Mouse (Mus musculus) G1E (cell line): ENCODE results near the gene Kif1a. TPM values are rescaled to one million over a fixed set of nuclear protein-coding genes. Genes with fewer than 3 reads are reported as not detected.

Experiments used
- ATAC-seq: 2 replicates; pipeline ENCODE4 v1.8.0; 2016; ENCODE audit warnings: mild to moderate bottlenecking; ENCODE audit not compliant: insufficient number of reproducible peaks, poor library complexity, low FRiP score, severe bottlenecking; ENCODE audit errors: extremely low read depth
- DNase-seq: peaks from one replicate; pipeline ENCODE4 v3.0.0; 2012; ENCODE audit warnings: low spot score
- H3K27me3 ChIP-seq: 2 replicates; pipeline ENCODE4 v1.6.1; 2012; ENCODE audit warnings: mild to moderate bottlenecking, low read length, inconsistent platforms; ENCODE audit not compliant: insufficient read depth
- H3K36me3 ChIP-seq: replicated peaks from 2 replicates; pipeline ENCODE3; 2012; ENCODE audit warnings: mild to moderate bottlenecking, inconsistent platforms
- H3K4me1 ChIP-seq: 2 replicates; pipeline ENCODE4 v1.6.1; 2012; ENCODE audit warnings: low read depth, low read length, inconsistent platforms, mixed read lengths; ENCODE audit not compliant: insufficient read depth
- H3K4me3 ChIP-seq: 2 replicates; pipeline ENCODE4 v1.5.1; 2012; ENCODE audit warnings: low read depth, mild to moderate bottlenecking, inconsistent platforms, low read length, moderate library complexity, mixed read lengths
- H3K9me3 ChIP-seq: replicated peaks from 2 replicates; pipeline ENCODE4 v1.6.1; 2012; ENCODE audit warnings: inconsistent platforms
- CTCF ChIP-seq: IDR thresholded peaks from 2 replicates; pipeline ENCODE4 v1.5.1; 2012; ENCODE audit warnings: low read depth, low read length, inconsistent platforms, mixed read lengths
- GATA1 ChIP-seq: IDR thresholded peaks from 2 replicates; pipeline ENCODE4 v1.6.1; 2012; ENCODE audit warnings: borderline replicate concordance, low read length, inconsistent platforms, mixed read lengths
- GATA2 ChIP-seq: IDR thresholded peaks from 2 replicates; pipeline ENCODE4 v1.6.1; 2012; ENCODE audit warnings: low read depth, low read length, inconsistent platforms, borderline replicate concordance
- POLR2AphosphoS5 ChIP-seq: IDR thresholded peaks from 2 replicates; pipeline ENCODE4 v1.6.1; 2012; ENCODE audit warnings: low read depth, low read length, inconsistent platforms; ENCODE audit not compliant: insufficient replicate concordance
- TAL1 ChIP-seq: conservative IDR thresholded peaks from 2 replicates; pipeline ENCODE4 v1.6.1; 2012; ENCODE audit warnings: low read depth, low read length, inconsistent platforms, mixed read lengths
- polyA plus RNA-seq: library from polyadenylated mRNA; stranded (reverse); fragments of >175 nt; gene quantifications from 2 replicates; pipeline ENCODE4 v1.2.3, GENCODE M21; 2012
- total RNA-seq, 2 experiments: library from RNA; stranded (forward) in 1 of 2; stranded (reverse) in 1 of 2; fragments of 200-1000 nt in 1 of 2; fragments of >200 nt in 1 of 2; fragmentation: Nextera tagmentation in 1 of 2; gene quantifications; 2 replicates each; pipeline ENCODE4 v1.2.3; 2014 to 2017

Gene Kif1a
- total and polyA plus RNA-seq, 3 experiments: under 0.01 to 0.05 TPM; not detected in 1

DNA sequence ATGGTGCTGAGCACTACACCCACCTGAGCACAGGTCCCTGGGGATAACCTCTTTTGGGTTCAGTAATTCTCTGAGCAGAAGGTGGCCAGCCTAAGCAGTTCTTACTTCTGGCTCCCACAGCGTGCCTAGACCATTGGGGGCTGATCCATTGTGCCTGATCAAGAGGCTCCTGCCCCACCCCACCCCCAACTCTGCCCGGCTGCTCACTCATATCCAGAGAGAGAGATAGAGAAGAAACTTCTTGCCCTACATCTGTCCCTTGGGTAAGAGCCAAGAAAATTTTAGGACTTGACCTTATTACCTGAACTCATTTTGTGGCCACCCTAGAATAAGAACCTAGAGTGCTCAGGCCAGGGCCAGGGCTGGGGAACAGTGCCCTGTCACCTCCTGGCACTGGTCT is 108.9 kb downstream of the Kif1a start:
- ATAC-seq: no peak
- DNase-seq: no peak
- Histone ChIP-seq H3K9me3 (no peaks in the 10 kb centered on the region), H3K27me3 (peaks cover 4% of the 10 kb centered on the region; the same call in 1 of the 2 replicates), H3K4me3 (no peak overlapping the region), H3K4me1 (no peaks in the 10 kb centered on the region), H3K36me3 (no peaks in the 10 kb centered on the region)
- TF ChIP-seq TAL1 (no peak), GATA1 (no peak), POLR2AphosphoS5 (no peak), GATA2 (no peak), CTCF (no peak)

DNA sequence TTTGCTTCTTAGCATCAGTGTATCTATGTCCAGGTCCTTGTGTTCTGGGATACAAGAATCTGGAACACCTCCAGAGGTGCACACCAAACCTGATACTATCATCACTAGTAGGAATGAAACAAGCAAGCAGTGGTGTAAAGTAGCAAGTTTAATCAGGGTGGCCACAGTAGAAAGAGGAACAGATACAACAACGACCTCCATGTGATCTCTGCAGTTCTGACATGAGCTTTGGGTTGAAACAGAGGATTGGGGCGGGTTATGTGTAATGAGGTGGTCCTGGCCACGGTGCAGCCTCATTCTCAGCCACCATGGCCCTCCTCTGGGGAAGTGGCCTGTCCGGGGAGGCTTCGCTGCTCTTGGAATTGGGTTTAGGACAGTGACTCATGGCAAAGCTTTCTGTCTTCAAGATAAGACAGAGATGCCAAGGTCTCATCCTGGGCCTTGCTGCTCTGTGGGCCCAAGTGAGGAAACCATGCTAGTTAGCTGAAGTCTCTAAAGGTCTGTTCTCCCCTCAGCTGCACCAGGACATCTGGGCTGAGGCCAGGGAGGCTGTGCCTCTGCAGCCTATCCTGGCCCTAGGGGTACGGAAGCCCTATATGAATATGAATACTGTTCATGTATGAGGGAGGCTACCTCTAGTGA is 109.4 kb downstream of the Kif1a start:
- no peak for DNase-seq
- ATAC-seq: no peak

DNA sequence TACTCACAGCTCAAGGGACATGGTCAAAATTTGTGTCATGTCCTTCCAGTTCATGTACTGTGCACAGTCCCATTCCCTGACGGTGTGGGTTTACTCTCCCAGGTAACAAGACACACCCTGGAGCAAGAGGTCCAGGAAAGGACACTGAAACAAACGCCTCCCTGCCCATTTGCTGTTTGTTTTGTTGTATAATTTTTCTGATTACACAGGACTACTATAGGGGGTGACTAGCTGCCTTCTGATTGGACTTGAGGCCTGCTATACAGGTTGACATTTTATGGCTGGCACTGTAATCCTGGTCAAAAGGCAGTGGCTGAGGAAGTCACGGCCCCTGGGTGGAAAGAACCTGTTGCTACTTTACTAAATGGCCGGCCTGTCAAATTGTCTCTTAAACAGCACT is 111.9 kb downstream of the Kif1a start:
- no peak overlapping the region for H3K4me3 ChIP-seq
- ATAC-seq (no peak), DNase-seq (no peak)
- H3K27me3 ChIP-seq: peaks cover 4% of the 10 kb centered on the region; the same call in 1 of the 2 replicates
- H3K4me1 ChIP-seq: no peaks in the 10 kb centered on the region
- no peaks in the 10 kb centered on the region for H3K9me3 ChIP-seq
- no peak for TF ChIP-seq TAL1
- H3K36me3 ChIP-seq: no peaks in the 10 kb centered on the region

More for the DNA sequence above, 109.4 kb downstream of the Kif1a start:
- Histone ChIP-seq H3K4me1 (no peaks in the 10 kb centered on the region), H3K4me3 (no peak overlapping the region), H3K36me3 (no peaks in the 10 kb centered on the region), H3K9me3 (no peaks in the 10 kb centered on the region), H3K27me3 (peaks cover 4% of the 10 kb centered on the region; the same call in 1 of the 2 replicates)
- TF ChIP-seq CTCF (no peak), GATA1 (no peak), GATA2 (no peak)

DNA sequence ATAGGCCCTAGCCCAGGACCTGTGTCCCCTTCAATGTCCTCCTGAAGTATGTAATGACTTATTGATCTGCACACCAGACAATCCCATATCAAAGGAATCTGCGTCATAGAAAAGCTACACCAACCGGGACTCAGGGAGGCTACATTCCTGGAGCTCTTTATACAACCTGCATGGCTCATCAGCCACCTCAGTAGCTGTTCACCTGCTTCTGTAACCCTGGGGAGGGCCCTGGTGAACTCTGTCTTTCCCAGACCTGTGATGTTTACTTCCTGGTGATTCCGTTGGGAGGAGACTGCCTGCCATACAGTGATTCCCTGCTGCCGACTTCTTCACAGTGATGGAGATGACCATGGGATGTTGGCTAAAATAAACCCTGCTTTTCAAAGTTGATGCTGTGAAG is 112.9 kb downstream of the Kif1a start:
- H3K9me3 ChIP-seq: no peaks in the 10 kb centered on the region
- H3K4me3 ChIP-seq: no peak overlapping the region
- no peaks in the 10 kb centered on the region for H3K36me3 ChIP-seq
- ATAC-seq: no peak
- no peaks in the 10 kb centered on the region for H3K4me1 ChIP-seq
- TF ChIP-seq CTCF: no peak
- peaks cover 4% of the 10 kb centered on the region; the same call in 1 of the 2 replicates for H3K27me3 ChIP-seq
- no peak for DNase-seq

DNA sequence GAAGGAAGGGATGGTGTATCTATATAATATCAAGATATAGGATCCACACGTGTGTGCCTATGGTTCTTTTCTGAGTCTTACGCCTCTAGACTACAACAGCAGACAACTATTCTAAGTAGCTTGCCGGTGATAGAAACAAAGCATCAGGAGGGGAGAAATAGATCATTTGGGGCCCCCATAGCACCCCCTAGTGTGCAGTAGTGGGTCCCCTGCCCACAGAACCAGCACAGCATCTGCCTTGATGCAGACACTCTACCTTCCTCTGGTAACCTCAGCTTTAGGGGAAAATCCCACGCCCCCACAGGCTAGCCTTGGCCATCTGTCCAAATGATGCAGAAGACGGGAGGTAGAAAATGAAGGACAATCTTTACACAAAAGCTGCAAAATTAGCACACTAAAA is 116.8 kb downstream of the Kif1a start:
- no peaks in the 10 kb centered on the region for H3K4me1 ChIP-seq
- TF ChIP-seq CTCF (no peak), GATA1 (no peak), TAL1 (no peak), POLR2AphosphoS5 (no peak), GATA2 (no peak)
- peaks cover 9% of the 10 kb centered on the region for H3K27me3 ChIP-seq
- H3K4me3 ChIP-seq: no peak overlapping the region
- no peak for ATAC-seq
- no peaks in the 10 kb centered on the region for H3K9me3 ChIP-seq
- DNase-seq: no peak
- no peaks in the 10 kb centered on the region for H3K36me3 ChIP-seq

DNA sequence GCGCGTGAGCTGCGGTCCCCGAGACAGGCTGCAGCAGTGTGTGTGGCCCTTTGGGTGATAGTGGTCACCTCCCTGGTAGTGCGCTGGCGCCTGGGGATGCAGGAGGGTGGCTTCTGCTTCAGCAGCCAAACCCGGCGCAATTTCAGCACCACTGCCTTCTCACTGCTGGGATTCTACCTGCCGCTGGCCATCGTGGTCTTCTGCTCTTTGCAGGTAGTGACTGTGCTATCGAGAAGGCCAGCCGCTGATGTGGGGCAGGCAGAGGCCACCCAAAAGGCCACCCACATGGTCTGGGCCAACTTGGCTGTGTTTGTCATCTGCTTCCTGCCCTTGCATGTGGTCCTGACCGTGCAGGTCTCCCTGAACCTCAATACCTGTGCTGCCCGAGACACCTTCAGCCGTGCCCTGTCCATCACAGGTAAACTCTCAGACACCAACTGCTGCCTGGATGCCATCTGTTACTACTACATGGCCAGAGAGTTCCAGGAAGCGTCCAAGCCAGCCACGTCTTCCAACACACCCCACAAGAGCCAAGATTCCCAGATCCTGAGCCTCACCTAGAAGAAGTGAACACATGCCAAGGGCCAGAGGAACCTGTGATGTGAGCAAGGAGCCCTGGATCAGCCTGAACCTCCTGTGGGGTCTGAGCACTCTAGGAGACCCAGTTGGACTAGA is 118.7 kb downstream of the Kif1a start:
- Histone ChIP-seq H3K4me1 (no peaks in the 10 kb centered on the region), H3K27me3 (peaks cover 5% of the 10 kb centered on the region; the same call in 1 of the 2 replicates), H3K36me3 (no peaks in the 10 kb centered on the region), H3K4me3 (no peak overlapping the region), H3K9me3 (no peaks in the 10 kb centered on the region)
- ATAC-seq (no peak; the same call in 1 of the 2 replicates), DNase-seq (no peak)
- TF ChIP-seq GATA2: no peak
